Mouse (Mus musculus) splenic B cell, adult 2 months (primary cell): ENCODE results near the gene Alg9.

Experiments used
- DNase-seq: peaks from one replicate; pipeline ENCODE4 v3.0.0-alpha.2; 2011; ENCODE audit warnings: low read depth, low spot score
- H3K27me3 ChIP-seq: 2 replicates; pipeline ENCODE4 v1.6.1; 2012; ENCODE audit warnings: mild to moderate bottlenecking, low read length, moderate library complexity, mixed read lengths; ENCODE audit not compliant: control insufficient read depth, poor library complexity, insufficient read depth, severe bottlenecking
- H3K36me3 ChIP-seq: 2 replicates; pipeline ENCODE4 v1.6.1; 2012; ENCODE audit warnings: mild to moderate bottlenecking, low read length, moderate library complexity, mixed read lengths; ENCODE audit not compliant: control insufficient read depth, poor library complexity, insufficient read depth, severe bottlenecking

Gene Alg9

DNA sequence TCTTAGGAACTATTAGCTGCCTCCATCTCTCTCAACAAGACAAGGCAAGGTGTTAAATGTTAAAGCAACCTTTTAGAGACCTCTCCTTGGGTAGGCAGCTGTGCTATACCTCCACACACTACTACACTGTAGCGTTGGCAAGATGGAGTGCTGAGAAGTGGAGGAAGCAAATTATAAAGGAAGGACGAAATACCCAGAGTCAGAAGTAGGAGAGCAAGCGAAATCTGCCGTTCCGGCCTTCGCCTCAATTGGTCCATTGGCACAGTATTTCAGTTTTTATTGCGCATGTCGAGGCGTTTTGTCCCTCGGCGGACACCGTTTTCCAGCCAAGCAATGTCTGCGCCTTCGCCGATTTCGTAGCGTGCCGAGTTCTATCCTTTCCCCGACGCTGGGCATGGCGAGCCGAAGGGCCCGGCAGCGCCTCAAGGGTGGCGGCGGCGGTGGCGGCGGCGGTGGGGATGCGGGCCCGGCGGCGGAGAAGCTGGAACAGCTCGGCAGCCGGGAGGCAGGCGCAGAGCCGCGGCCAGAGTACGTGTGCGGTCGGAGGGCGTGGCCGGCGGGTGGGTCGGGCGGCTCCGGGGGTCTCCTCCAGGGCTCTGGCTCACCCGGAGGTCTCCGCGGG, at the start of gene Alg9, which contains the start of gene 1110032A03Rik:
Alg9 (plus strand) TSS at position 29 of the 622 bp plus-strand sequence.
1110032A03Rik (minus strand) TSS at position 530 of the 622 bp plus-strand sequence.
- Histone ChIP-seq H3K36me3 (peaks cover 2% of the 10 kb centered on the region), H3K27me3 (no peaks in the 10 kb centered on the region)
- peak; percentile 90 for DNase-seq

DNA sequence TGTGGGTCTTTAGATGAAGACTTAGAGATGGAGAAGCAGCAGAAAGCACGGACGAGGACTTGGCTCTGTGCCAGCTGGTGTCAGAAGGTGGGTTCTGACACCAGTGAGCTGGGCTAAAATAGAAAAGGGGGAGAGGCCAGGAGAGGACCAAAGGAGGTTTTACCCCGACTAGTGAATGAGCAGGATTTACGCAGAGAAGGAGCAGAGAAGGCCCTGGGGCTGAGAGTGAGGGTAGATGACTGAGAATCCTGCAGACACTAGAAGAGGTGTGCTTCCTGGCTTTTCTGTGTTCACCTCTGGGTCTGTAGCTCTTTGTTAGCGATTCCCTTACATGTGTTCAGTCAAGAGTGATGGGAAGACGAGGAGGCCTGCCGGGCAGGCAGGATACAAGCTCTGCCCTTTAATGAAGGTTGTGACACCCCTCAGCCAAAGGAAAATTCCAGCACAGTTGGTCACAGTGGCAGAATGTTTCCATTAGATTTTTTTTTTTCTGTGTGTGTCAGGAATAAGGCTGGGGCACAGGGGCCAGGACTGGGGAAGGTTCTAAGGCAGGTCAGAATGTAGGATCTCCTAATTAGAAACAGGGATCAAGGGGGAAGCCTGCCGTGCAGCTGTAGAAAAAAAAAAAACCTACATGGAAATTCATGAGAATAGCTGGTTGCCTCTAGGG, 48.8 kb upstream of the Alg9 start:
- Histone ChIP-seq H3K36me3 (no peaks in the 10 kb centered on the region), H3K27me3 (no peaks in the 10 kb centered on the region; the same call in 1 of the 2 replicates)
- no peak for DNase-seq

DNA sequence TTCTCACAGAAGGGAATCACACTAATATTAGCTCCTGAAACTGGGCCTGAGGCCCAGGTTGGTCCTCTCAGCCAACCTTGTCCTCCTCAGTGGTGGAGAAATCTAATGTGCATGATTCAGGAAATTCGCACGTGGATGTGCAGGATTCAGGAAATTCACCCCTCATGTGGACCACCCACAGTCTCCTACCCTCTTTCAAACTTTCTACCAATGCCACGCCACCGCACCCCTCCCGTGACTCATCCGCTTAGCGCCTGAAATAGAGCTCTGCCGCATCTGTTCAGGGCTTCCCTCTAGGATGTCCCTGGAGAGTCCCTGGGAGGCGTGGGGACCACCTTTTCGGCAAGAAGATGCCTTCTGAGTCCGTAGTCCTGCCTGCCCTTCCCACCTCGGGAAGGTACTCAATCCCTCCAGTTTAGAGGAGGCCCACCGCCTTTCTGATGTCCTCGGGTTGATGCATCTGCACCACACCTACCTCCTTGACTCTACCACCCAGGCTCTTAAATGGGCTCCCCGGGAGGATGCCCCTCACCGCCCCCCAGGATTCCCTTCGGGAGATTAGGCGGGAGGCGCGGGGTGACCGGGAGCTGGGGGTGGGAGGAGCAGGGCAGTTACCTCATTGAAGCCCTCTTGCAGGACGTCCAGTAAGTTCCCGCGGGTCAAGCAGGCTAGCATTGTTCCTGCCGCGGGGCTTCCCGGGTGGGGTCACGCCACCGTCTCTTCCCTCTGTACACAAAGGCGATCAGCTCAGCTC, 47.5 kb upstream of the Alg9 start:
- no peak for DNase-seq
- no peaks in the 10 kb centered on the region; the same call in 1 of the 2 replicates for H3K27me3 ChIP-seq
- H3K36me3 ChIP-seq: no peaks in the 10 kb centered on the region

DNA sequence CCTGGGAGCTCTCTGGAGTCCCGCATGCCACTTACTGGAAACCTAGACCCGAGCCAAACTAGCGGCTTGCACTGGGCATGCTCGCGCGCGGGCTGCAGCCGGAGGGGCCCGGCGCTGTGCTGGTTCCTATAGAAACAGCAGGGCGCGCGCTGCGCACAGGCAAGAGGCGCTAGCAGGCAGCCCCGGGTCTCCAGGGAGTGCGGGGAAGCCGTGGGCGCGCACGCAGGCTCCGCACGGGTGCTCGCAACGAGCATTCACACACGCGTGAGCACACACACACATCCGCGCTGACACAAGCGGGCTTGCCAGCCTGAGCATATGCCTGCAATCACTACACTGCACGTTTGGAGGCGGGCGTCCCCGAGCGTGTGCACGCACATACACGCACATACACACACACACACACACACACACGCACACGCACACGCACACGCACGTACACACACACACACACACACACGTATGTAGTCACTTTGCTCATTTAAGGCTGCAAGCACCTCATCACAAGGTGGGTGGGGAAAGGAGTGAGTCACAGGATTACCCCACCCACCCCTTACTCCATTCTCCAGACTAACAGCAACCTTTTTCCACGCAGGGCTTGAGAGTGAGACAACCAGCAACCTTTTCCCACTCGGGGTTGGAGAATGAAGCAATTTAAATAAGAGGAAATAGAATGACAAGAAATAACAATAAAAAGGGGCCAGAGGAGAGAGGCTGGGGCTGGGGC, 46.7 kb upstream of the Alg9 start:
- no peaks in the 10 kb centered on the region for H3K36me3 ChIP-seq
- DNase-seq: peak; percentile 57

DNA sequence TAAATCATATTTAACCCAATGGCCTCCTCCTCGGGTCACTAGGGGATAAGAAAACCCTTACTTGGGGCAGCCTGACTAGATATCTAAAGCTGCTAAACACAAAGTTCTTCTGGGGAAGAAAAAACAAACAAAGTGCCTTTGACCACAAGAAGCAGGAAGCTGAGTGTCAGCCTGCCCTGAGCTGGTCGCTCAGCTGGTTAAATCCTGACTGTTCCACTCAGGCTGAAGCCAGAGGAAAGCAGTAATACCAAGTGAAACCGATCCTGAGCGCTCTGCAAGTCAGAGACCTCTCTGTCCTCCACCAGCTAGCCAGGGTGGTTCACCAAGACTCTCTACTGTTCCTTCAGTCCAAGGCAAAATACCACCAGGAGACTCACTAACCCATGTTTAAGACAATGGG, 45.2 kb upstream of the Alg9 start:
- Histone ChIP-seq H3K36me3 (no peaks in the 10 kb centered on the region), H3K27me3 (no peaks in the 10 kb centered on the region; the same call in none of the 2 replicates)
- DNase-seq: no peak

More for the DNA sequence above, 46.7 kb upstream of the Alg9 start:
- no peaks in the 10 kb centered on the region; the same call in none of the 2 replicates for H3K27me3 ChIP-seq

DNA sequence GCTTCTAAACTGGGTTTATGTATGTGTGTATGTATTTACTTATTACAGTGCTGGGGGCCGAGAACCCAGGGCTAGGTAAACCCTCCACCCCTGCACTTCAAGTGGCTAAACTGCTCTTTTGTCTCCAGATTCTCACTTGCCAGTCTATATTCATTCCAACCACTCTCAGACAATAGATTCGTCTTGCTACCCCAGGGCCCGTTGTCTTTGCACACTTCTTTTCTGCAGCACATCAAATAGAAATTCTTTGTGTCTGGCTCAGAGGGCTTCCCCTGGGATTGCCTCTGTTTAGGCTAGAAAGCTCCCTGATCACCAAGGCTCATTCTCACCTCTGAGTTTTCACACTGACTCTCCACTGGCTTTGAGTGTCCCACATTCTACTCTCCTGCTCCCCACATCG, 42.3 kb upstream of the Alg9 start:
- no peak for DNase-seq
- no peaks in the 10 kb centered on the region for H3K36me3 ChIP-seq
- no peaks in the 10 kb centered on the region; the same call in 1 of the 2 replicates for H3K27me3 ChIP-seq

DNA sequence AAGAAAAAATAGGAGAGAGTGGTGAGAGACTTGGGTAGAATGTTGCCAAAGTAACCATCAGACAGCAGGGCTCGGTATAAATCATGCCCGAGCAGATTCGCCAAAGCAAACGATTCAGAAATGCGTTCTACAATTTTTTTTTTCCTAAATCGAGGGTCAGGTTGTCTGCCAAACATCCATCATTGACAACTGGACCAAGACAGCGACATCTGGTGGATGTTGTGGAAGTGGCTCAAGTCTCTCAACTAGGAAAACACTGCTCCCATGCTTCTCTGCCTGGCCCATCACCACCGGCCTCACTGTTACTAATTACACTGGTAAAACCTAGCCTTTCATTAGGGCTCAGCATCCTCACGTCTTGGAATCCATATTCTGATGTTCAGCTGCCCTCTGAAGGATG, 39.8 kb upstream of the Alg9 start:
- peak; percentile 63 for DNase-seq
- no peaks in the 10 kb centered on the region for H3K36me3 ChIP-seq
- no peaks in the 10 kb centered on the region; the same call in 1 of the 2 replicates for H3K27me3 ChIP-seq

DNA sequence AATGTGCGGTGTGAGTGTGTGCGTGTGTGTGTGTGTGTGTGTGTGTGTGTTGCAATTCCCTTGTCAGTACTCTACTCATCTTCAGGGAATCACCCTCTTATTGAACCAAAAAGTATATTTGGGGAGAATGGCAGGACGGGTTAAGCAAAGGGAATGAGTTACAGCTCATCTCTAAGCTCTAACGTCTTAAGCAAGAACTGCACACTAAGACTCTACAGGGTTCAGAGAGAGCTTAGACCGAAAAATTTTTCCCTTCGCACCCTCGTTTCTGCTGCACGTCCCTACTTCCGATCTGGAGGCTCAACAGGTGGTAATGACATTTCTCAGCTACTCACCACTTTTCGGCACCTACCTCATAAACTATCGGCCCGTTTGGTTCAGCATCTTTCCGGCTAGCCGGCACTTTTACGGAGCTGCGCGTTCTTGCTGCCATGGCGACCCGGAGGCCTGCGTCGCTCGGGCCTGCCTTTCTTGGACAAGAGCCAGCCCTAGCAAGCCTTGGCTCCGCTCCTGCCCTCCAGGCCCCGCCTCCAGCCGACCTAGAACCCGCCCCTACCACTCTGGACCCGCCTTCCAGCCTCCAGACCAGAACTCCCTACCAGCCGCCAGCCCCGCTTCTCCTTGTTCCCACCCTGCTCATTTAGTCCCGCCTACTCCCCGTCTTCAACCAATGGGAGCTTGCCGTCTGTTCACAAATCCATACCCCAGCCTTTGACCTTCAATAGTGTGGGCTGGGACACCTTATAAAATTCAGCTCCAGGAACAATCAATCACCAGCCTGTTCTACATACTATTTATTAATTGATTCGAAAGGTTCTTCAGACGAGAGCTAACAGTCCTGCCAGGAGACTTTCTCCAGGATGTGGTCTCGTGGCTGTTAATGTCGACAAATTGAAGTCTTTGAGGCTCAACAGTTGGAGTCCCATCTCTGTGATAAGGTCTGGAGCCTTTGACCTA, 35.6 kb upstream of the Alg9 start, which contains the start of gene Dixdc1:
Dixdc1 (minus strand) TSS at position 604 of the 957 bp plus-strand sequence.
- DNase-seq: peak; percentile 77
- Histone ChIP-seq H3K36me3 (no peaks in the 10 kb centered on the region), H3K27me3 (no peaks in the 10 kb centered on the region; the same call in 1 of the 2 replicates)

DNA sequence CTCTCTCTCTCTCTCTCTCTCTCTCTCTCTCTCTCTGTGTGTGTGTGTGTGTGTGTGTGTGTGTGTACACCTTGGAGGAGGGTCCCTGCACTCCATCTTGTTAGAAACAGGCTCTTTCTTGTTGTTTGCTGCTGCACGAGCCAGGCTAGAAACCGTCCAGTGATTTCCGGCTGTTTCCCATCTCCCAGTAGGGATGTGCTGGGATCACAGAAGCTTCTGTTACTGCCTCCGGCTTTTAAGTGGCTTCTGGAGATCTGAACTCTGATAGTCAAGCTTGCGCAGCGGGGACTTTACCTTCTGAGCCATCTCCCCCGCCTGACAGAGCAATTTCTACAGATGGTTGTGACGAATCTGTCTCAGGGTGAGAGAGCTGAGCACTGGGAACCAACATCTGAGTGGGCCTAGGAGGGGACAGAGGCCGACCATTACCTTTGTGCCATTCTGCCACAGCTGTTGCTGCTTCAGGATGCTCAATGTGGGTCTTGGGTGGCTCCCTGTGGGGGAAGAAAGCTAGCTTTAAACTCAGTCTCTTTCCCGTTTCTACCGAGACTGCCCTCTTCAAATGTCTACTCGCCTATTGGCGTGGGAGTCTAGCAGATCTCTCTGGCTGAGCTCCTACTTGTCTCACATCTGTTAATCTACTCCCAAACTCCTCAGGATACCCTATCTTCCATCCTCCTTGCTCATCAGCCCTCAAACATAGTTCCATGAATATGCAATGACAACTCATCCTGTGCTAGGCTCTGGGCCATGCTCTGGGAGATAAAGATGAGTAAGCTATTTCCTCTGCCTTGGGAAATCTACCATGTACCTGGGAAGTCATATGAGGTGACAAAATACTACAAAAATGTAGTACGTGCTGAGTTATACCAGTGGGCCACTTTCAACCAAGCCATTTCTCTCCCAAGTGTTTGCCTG, 33.7 kb upstream of the Alg9 start:
- H3K27me3 ChIP-seq: no peaks in the 10 kb centered on the region; the same call in 1 of the 2 replicates
- no peak for DNase-seq
- H3K36me3 ChIP-seq: no peaks in the 10 kb centered on the region

DNA sequence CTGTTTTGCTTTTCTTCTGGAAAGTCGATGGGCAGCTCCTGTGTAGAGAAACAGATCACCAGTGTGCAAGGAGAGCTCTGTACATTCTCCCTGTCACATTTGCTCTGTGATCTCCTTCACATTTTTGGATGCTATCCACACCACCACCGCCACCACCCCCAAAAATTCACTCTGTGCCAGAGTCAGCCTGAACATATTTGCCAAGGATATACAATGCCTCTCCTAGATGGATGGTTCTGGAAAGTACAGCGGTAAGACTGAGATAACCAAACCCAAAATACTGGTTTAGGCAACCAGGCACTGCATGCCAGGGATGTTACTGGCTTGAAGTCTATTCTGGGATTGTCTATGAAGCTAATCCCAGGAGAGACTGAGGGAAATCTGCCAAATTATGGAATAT, 32.6 kb upstream of the Alg9 start:
- H3K27me3 ChIP-seq: no peaks in the 10 kb centered on the region; the same call in 1 of the 2 replicates
- no peak for DNase-seq
- no peaks in the 10 kb centered on the region for H3K36me3 ChIP-seq

DNA sequence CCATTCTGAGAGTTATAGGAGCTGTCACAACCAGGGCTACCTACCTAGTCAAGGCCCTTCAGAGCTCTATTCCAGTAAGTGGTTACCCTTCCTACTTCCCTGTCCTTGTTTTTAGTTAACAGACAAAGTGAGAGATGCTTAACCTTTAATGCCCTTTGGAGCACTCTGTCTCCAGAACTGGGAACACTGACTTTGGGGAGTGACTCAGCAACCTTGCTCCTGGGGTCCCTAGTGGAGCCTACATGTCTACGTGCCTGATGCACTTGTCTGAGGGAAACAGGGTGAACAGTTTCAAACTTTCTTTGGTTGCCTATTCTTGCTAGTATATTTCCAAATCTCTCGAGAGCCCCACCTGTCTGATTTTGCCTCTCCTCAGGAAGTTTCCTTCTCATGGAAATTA, 32.1 kb upstream of the Alg9 start:
- DNase-seq: no peak
- H3K27me3 ChIP-seq: no peaks in the 10 kb centered on the region; the same call in 1 of the 2 replicates
- H3K36me3 ChIP-seq: no peaks in the 10 kb centered on the region

DNA sequence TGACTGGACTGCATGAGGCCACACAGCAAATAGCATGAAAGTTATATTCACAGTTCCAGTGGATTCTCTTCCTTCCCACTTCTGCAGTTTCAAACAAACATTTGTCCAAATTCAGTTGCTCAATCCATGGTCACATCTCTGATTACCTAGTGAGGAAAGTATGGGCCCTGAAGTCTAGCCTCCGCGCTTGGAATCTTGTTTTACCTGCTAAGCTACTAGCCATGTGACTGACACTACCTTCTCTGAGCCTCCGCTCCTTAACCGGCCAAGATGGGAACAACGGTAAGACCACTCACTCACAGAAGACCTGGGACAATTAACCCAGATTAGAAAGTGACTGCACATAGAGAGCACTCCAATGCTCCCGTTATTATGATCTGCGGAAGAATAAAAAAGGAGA, 29.0 kb upstream of the Alg9 start:
- Histone ChIP-seq H3K27me3 (no peaks in the 10 kb centered on the region; the same call in 1 of the 2 replicates), H3K36me3 (no peaks in the 10 kb centered on the region)
- no peak for DNase-seq
